Comparison of ENCODE assay signal across 11 mouse cellular contexts in the genomic region with DNA sequence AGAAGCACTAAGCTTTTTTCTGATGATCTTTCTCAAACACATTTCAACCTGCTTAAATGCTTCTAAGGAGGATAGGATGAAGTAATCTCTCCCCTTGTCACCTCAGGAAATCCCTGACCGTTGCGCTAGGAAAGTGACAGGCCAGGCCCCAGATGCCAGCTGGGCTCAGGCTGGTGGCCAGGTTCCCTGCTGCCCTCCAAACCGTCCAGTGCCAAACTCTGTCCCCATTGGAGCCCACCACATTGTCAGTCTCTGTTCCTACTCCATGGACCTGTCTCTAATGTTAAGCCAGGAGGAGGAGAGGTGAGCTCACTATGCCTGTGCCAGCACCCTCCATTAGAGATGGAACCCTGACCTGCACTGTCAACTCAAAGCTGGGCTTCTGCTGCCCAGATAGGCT.
DNase-seq lines count a peak whose midpoint lies in the region; ATAC-seq and TF ChIP-seq lines count a peak whose summit lies in the region.
"Had no signal": no experiment of that assay in that cellular context is flagged by ENCODE, and none has a peak within 500 bp of the region (broad histone marks: within the 10 kb centered on the region; RNA-seq: fewer than 3 reads in every experiment).

No protein-coding gene starts in this region.

- ATAC-seq in forebrain, embryonic 14.5 days = 0 out of 2 replicates have a peak, but pooled peaks have one; percentile 15
- no peak for ATAC-seq in forebrain, embryonic 11.5 days (replicated peaks; ENCODE audit: low FRiP score)
- ATAC-seq in midbrain, embryonic 16.5 days = peak; percentile 51; the same call in 1 of the 2 replicates
- no peak for ATAC-seq in midbrain, embryonic 13.5 days
- ATAC-seq in hindbrain, postnatal 0 days = peak; percentile 43

- H3K27ac ChIP-seq in forebrain, embryonic 14.5 days (ENCODE audit: low read depth, low read length) = no peak overlapping the region
- H3K27ac ChIP-seq in forebrain, embryonic 11.5 days (ENCODE audit: low read depth, low read length) = no peak overlapping the region
- no peak overlapping the region for H3K27ac ChIP-seq in midbrain, embryonic 16.5 days (ENCODE audit: low read length)
- H3K27ac ChIP-seq in midbrain, embryonic 13.5 days = no peak overlapping the region
- H3K27ac ChIP-seq in hindbrain, postnatal 0 days = no peak overlapping the region; the same call in 1 of the 2 replicates
- H3K27ac ChIP-seq: embryonic facial prominence, embryonic 13.5 days had no signal

- no peaks in the 10 kb centered on the region for H3K4me1 ChIP-seq in forebrain, embryonic 14.5 days (ENCODE audit: control insufficient read depth, insufficient read depth, low read length)
- H3K4me1 ChIP-seq in forebrain, embryonic 11.5 days (replicated peaks; ENCODE audit: control insufficient read depth, insufficient read depth, low read length) = 0 out of 2 replicates have a peak, but pooled peaks cover 2% of the 10 kb centered on the region
- H3K4me1 ChIP-seq in midbrain, embryonic 16.5 days (ENCODE audit: control insufficient read depth, insufficient read depth, low read length) = no peaks in the 10 kb centered on the region
- H3K4me1 ChIP-seq in midbrain, embryonic 13.5 days (replicated peaks) = no peaks in the 10 kb centered on the region
- peaks cover 4% of the 10 kb centered on the region; the same call in 1 of the 2 replicates for H3K4me1 ChIP-seq in hindbrain, postnatal 0 days (ENCODE audit: insufficient read depth, low read length)

- no peak overlapping the region for H3K4me3 ChIP-seq in forebrain, embryonic 14.5 days (ENCODE audit: low read depth, low read length)
- H3K4me3 ChIP-seq in forebrain, embryonic 11.5 days (ENCODE audit: low read depth, low read length) = no peak overlapping the region
- no peak overlapping the region for H3K4me3 ChIP-seq in midbrain, embryonic 16.5 days (ENCODE audit: low read depth, low read length)
- no peak overlapping the region for H3K4me3 ChIP-seq in midbrain, embryonic 13.5 days (replicated peaks)
- H3K4me3 ChIP-seq in hindbrain, postnatal 0 days (ENCODE audit: low read length) = no peak overlapping the region
- H3K4me3 ChIP-seq: embryonic facial prominence, embryonic 13.5 days; midbrain, embryonic 10.5 days had no signal

- no peak overlapping the region for H3K9ac ChIP-seq in forebrain, embryonic 14.5 days (ENCODE audit: low read length)
- H3K9ac ChIP-seq in forebrain, embryonic 11.5 days (ENCODE audit: low read length) = no peak overlapping the region
- H3K9ac ChIP-seq in midbrain, embryonic 16.5 days (ENCODE audit: low read depth, low read length) = no peak overlapping the region
- H3K9ac ChIP-seq in midbrain, embryonic 13.5 days (replicated peaks) = no peak overlapping the region; the same call in 1 of the 2 replicates
- H3K9ac ChIP-seq in hindbrain, postnatal 0 days (replicated peaks; ENCODE audit: low read length) = no peak overlapping the region
- H3K9ac ChIP-seq: embryonic facial prominence, embryonic 13.5 days had no signal

- H3K9me3 ChIP-seq in forebrain, embryonic 14.5 days (replicated peaks; ENCODE audit: control insufficient read depth, low read length) = no peaks in the 10 kb centered on the region
- H3K9me3 ChIP-seq in forebrain, embryonic 11.5 days (ENCODE audit: control insufficient read depth, low read length) = no peaks in the 10 kb centered on the region
- no peaks in the 10 kb centered on the region for H3K9me3 ChIP-seq in midbrain, embryonic 16.5 days (replicated peaks; ENCODE audit: control insufficient read depth, low read length, poor library complexity, severe bottlenecking)
- H3K9me3 ChIP-seq in midbrain, embryonic 13.5 days = peaks cover 4% of the 10 kb centered on the region; the same call in 1 of the 2 replicates
- H3K9me3 ChIP-seq in hindbrain, postnatal 0 days (ENCODE audit: low read length) = no peaks in the 10 kb centered on the region
- H3K9me3 ChIP-seq: embryonic facial prominence, embryonic 13.5 days; midbrain, embryonic 10.5 days had no signal

- H3K36me3 ChIP-seq in forebrain, embryonic 14.5 days (ENCODE audit: control insufficient read depth, insufficient read depth, low read length) = peaks cover 34% of the 10 kb centered on the region
- H3K36me3 ChIP-seq in forebrain, embryonic 11.5 days (ENCODE audit: control insufficient read depth, insufficient read depth, low read length) = no peaks in the 10 kb centered on the region
- peaks cover 8% of the 10 kb centered on the region for H3K36me3 ChIP-seq in midbrain, embryonic 16.5 days (ENCODE audit: control insufficient read depth, insufficient read depth, low read length)
- H3K36me3 ChIP-seq in midbrain, embryonic 13.5 days = peaks cover 23% of the 10 kb centered on the region
- peaks cover 13% of the 10 kb centered on the region; the same call in 1 of the 2 replicates for H3K36me3 ChIP-seq in hindbrain, postnatal 0 days (ENCODE audit: insufficient read depth, low read length)

- no peaks in the 10 kb centered on the region for H3K27me3 ChIP-seq in forebrain, embryonic 14.5 days (replicated peaks; ENCODE audit: control insufficient read depth, insufficient read depth, low read length)
- no peaks in the 10 kb centered on the region for H3K27me3 ChIP-seq in forebrain, embryonic 11.5 days (ENCODE audit: control insufficient read depth, insufficient read depth, low read length)
- H3K27me3 ChIP-seq in midbrain, embryonic 16.5 days (ENCODE audit: control insufficient read depth, insufficient read depth, low read depth, low read length) = no peaks in the 10 kb centered on the region
- H3K27me3 ChIP-seq in midbrain, embryonic 13.5 days = no peaks in the 10 kb centered on the region
- no peaks in the 10 kb centered on the region for H3K27me3 ChIP-seq in hindbrain, postnatal 0 days (ENCODE audit: insufficient read depth, low read length)
- H3K27me3 ChIP-seq: embryonic facial prominence, embryonic 13.5 days had no signal

- no peak overlapping the region for H3K4me2 ChIP-seq in forebrain, embryonic 14.5 days (ENCODE audit: low read length)
- no peak overlapping the region for H3K4me2 ChIP-seq in forebrain, embryonic 11.5 days (ENCODE audit: low read depth, low read length, severe bottlenecking)
- H3K4me2 ChIP-seq in midbrain, embryonic 16.5 days (ENCODE audit: low read length) = no peak overlapping the region
- H3K4me2 ChIP-seq in midbrain, embryonic 13.5 days (replicated peaks) = no peak overlapping the region
- no peak overlapping the region for H3K4me2 ChIP-seq in hindbrain, postnatal 0 days (ENCODE audit: low read depth, low read length)
- H3K4me2 ChIP-seq: embryonic facial prominence, embryonic 13.5 days had no signal

- no peak for DNase-seq in forebrain, embryonic 14.5 days (ENCODE audit: low spot score)
- no peak for DNase-seq in forebrain, embryonic 11.5 days (ENCODE audit: low spot score)
- DNase-seq in cerebellum, postnatal 10 days = peak; percentile 78 to 84
- no peak for DNase-seq in hindbrain, postnatal 0 days (ENCODE audit: low spot score)
- no peak for DNase-seq in lung, adult 18-20 months
- DNase-seq in heart, postnatal 36 days = no peak
- DNase-seq: kidney, adult 11 months had no signal

- intact Hi-C loops in heart, postnatal 36 days (cut with DNase I) = no loop called here

- 81% methylated on average over 3 of the region's 3 CpGs for WGBS in forebrain, embryonic 14.5 days
- WGBS in forebrain, embryonic 11.5 days = 86% methylated on average over 3 of the region's 3 CpGs
- WGBS in midbrain, embryonic 16.5 days = 56% methylated on average over 3 of the region's 3 CpGs
- 84% methylated on average over 3 of the region's 3 CpGs for WGBS in midbrain, embryonic 13.5 days
- 44% methylated on average over 3 of the region's 3 CpGs for WGBS in hindbrain, postnatal 0 days

- no peak for TF ChIP-seq CTCF in hindbrain, postnatal 0 days (IDR thresholded peaks at IDR 0.05; ENCODE audit: low read depth)

Comparison
In these comparisons a context has a peak if more than half of its experiments do, and no peak if none do; other contexts are left out.
1. ATAC-seq: peak in forebrain, embryonic 14.5 days (single experiment), midbrain, embryonic 16.5 days (single experiment) and hindbrain, postnatal 0 days (single experiment); none in forebrain, embryonic 11.5 days (single experiment) and midbrain, embryonic 13.5 days (single experiment).
2. DNase-seq: peak in cerebellum, postnatal 10 days (2 of 2); none in forebrain, embryonic 14.5 days (single experiment), forebrain, embryonic 11.5 days (single experiment), hindbrain, postnatal 0 days (single experiment), lung, adult 18-20 months (0 of 2) and heart, postnatal 36 days (0 of 2).